Mouse (Mus musculus) heart, postnatal 0 days (tissue): Measurements from ENCODE around the gene Nhej1.

Experiments
- CTCF ChIP-seq: IDR thresholded peaks from 2 replicates; pipeline ENCODE4 v1.5.1; 2016; ENCODE audit warnings: antibody characterized with exemption, control low read depth, low read depth
- EP300 ChIP-seq: IDR thresholded peaks from 2 replicates; pipeline ENCODE4 v1.6.1; 2016; ENCODE audit warnings: antibody characterized with exemption, low read depth

DNA sequence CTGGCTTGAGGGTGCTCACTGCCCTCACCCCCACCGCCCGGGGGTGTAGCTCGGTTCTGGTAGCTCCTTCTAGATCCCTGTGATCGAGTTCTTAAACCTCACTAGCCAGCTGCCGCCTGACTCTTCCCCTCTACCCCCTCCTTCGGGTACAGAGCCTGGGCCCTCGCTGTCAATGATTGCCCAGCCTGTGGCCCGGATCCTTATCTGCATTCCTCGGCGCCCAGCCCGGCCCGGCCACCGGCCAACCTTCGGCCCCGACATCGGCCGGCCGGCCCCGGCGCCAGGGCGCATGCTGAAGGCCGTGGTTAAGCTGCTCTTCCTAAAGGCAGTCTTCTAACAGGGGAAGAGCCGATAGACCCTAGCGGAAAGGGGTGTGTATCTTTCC, 175.3 kb downstream of the Nhej1 start:
- TF ChIP-seq CTCF = no peak
- TF ChIP-seq EP300 = no peak
